Mouse (Mus musculus) megakaryocyte, embryonic 14.5 days (primary cell): ENCODE data around the gene Hand1.

Experiments
- FLI1 ChIP-seq: IDR thresholded peaks from 2 replicates; pipeline ENCODE4 v1.6.1; 2012; ENCODE audit warnings: low read length, inconsistent platforms, mixed read lengths
- GATA1 ChIP-seq: IDR thresholded peaks from 3 replicates; pipeline ENCODE4 v1.6.1; 2012; ENCODE audit warnings: mixed read lengths, low read length, inconsistent platforms, borderline replicate concordance

- TF ChIP-seq GATA1 (no peak), FLI1 (no peak)
Measured at GRCm38 (mm10) chr11:57853571-57853970, 21.0 kb upstream of the Hand1 start.
